Mouse (Mus musculus): ENCODE results near the gene Sigirr. TPM values are rescaled to one million over a fixed set of nuclear protein-coding genes. Genes with fewer than 3 reads are reported as not detected.

Gene Sigirr
- polyA plus RNA-seq (2015; fragmentation: Nextera tagmentation; extraction: Ambion mirVana), result 18.0 and 20.1 TPM in 2 replicates

GRCm38 (mm10) chr7:141099911-141100691 is at the start of gene Sigirr:
Gene Sigirr (minus strand): TSS chr7:141100572.
- H3K36me3 ChIP-seq (replicated peaks; ENCODE audit: insufficient read depth, low read length), result no peaks in the 10 kb centered on the region
- peak; percentile 41 for ATAC-seq
- TF ChIP-seq EP300 (IDR thresholded peaks at IDR 0.05; ENCODE audit: low read depth) (no peak), CTCF (IDR thresholded peaks at IDR 0.05; ENCODE audit: low read depth) (no peak)
- H3K4me3 ChIP-seq (ENCODE audit: low read depth, low read length), result peak within 1 kb of the TSS; percentile 56
- DNase-seq, result peak; percentile 64
- peak within 1 kb of the TSS; percentile 87 for H3K4me2 ChIP-seq (ENCODE audit: low read depth, low read length)
- peaks cover 3% of the 10 kb centered on the region; the same call in 1 of the 2 replicates for H3K27me3 ChIP-seq (ENCODE audit: insufficient read depth, low read length)
- H3K27ac ChIP-seq (ENCODE audit: low read depth), result peak within 1 kb of the TSS; percentile 48; the same call in 1 of the 2 replicates
- H3K9me3 ChIP-seq (ENCODE audit: low read length), result no peaks in the 10 kb centered on the region
- peaks cover 40% of the 10 kb centered on the region for H3K4me1 ChIP-seq (ENCODE audit: insufficient read depth)
- WGBS (ENCODE audit: insufficient replicate concordance), result 2% methylated on average over 56 of the region's 56 CpGs
- H3K9ac ChIP-seq (replicated peaks), result peak within 1 kb of the TSS; percentile 58

GRCm38 (mm10) chr7:141148639-141149038 is 48.3 kb upstream of the Sigirr start:
- no peak overlapping the region for H3K4me3 ChIP-seq (ENCODE audit: low read depth, low read length)
- no peaks in the 10 kb centered on the region for H3K27me3 ChIP-seq (ENCODE audit: insufficient read depth, low read length)
- no peak for TF ChIP-seq CTCF (IDR thresholded peaks at IDR 0.05; ENCODE audit: low read depth)
- no peak for TF ChIP-seq EP300 (IDR thresholded peaks at IDR 0.05; ENCODE audit: low read depth)
- H3K4me1 ChIP-seq (ENCODE audit: insufficient read depth), result peaks cover 8% of the 10 kb centered on the region
- no peak for ATAC-seq
- H3K36me3 ChIP-seq (replicated peaks; ENCODE audit: insufficient read depth, low read length), result peaks cover 82% of the 10 kb centered on the region
- 75% methylated on average over 4 of the region's 4 CpGs for WGBS (ENCODE audit: insufficient replicate concordance)
- H3K4me2 ChIP-seq (ENCODE audit: low read depth, low read length), result no peak overlapping the region
- H3K9ac ChIP-seq (replicated peaks), result no peak overlapping the region
- H3K9me3 ChIP-seq (ENCODE audit: low read length), result no peaks in the 10 kb centered on the region
- DNase-seq, result no peak
- no peak overlapping the region for H3K27ac ChIP-seq (ENCODE audit: low read depth)

- Histone ChIP-seq H3K4me3 (ENCODE audit: low read depth, low read length) (no peak overlapping the region), H3K4me1 (ENCODE audit: insufficient read depth) (peaks cover 8% of the 10 kb centered on the region), H3K27ac (ENCODE audit: low read depth) (no peak overlapping the region), H3K36me3 (replicated peaks; ENCODE audit: insufficient read depth, low read length) (peaks cover 81% of the 10 kb centered on the region), H3K9ac (replicated peaks) (0 out of 2 replicates have a peak overlapping the region, but pooled peaks have one; percentile 13), H3K4me2 (ENCODE audit: low read depth, low read length) (peak overlapping the region; percentile 4; the same call in 1 of the 2 replicates), H3K9me3 (ENCODE audit: low read length) (no peaks in the 10 kb centered on the region), H3K27me3 (ENCODE audit: insufficient read depth, low read length) (no peaks in the 10 kb centered on the region)
- TF ChIP-seq EP300 (IDR thresholded peaks at IDR 0.05; ENCODE audit: low read depth) (no peak), CTCF (IDR thresholded peaks at IDR 0.05; ENCODE audit: low read depth) (no peak)
- 72% methylated on average over 6 of the region's 6 CpGs for WGBS (ENCODE audit: insufficient replicate concordance)
- ATAC-seq, result no peak
- no peak for DNase-seq
These were observed 46.7 kb upstream of the Sigirr start for GRCm38 (mm10) chr7:141147044-141147443.

GRCm38 (mm10) chr7:141146043-141146595 is 45.7 kb upstream of the Sigirr start:
- Histone ChIP-seq H3K9me3 (ENCODE audit: low read length) (no peaks in the 10 kb centered on the region), H3K4me2 (ENCODE audit: low read depth, low read length) (no peak overlapping the region), H3K27me3 (ENCODE audit: insufficient read depth, low read length) (no peaks in the 10 kb centered on the region), H3K4me1 (ENCODE audit: insufficient read depth) (peaks cover 9% of the 10 kb centered on the region), H3K27ac (ENCODE audit: low read depth) (peak overlapping the region; percentile 61), H3K4me3 (ENCODE audit: low read depth, low read length) (no peak overlapping the region), H3K36me3 (replicated peaks; ENCODE audit: insufficient read depth, low read length) (peaks cover 78% of the 10 kb centered on the region), H3K9ac (replicated peaks) (no peak overlapping the region)
- ATAC-seq (peak; percentile 89), DNase-seq (peak; percentile 59)
- 79% methylated on average over 12 of the region's 12 CpGs for WGBS (ENCODE audit: insufficient replicate concordance)
- no peak; the same call in 1 of the 2 replicates for TF ChIP-seq EP300 (IDR thresholded peaks at IDR 0.05; ENCODE audit: low read depth)
- TF ChIP-seq CTCF (IDR thresholded peaks at IDR 0.05; ENCODE audit: low read depth), result no peak

- H3K4me2 ChIP-seq (ENCODE audit: low read depth, low read length), result no peak overlapping the region
These were observed 45.0 kb upstream of the Sigirr start for GRCm38 (mm10) chr7:141145403-141145802.

GRCm38 (mm10) chr7:141144650-141145049 is 44.3 kb upstream of the Sigirr start:
- Histone ChIP-seq H3K9me3 (ENCODE audit: low read length) (no peaks in the 10 kb centered on the region), H3K27ac (ENCODE audit: low read depth) (peak overlapping the region; percentile 61; the same call in 1 of the 2 replicates), H3K9ac (replicated peaks) (no peak overlapping the region), H3K36me3 (replicated peaks; ENCODE audit: insufficient read depth, low read length) (peaks cover 75% of the 10 kb centered on the region), H3K4me2 (ENCODE audit: low read depth, low read length) (no peak overlapping the region), H3K4me1 (ENCODE audit: insufficient read depth) (peaks cover 13% of the 10 kb centered on the region), H3K27me3 (ENCODE audit: insufficient read depth, low read length) (no peaks in the 10 kb centered on the region), H3K4me3 (ENCODE audit: low read depth, low read length) (no peak overlapping the region)
- WGBS (ENCODE audit: insufficient replicate concordance), result 71% methylated on average over 3 of the region's 3 CpGs
- ATAC-seq (no peak), DNase-seq (no peak)
- TF ChIP-seq EP300 (IDR thresholded peaks at IDR 0.05; ENCODE audit: low read depth) (no peak), CTCF (IDR thresholded peaks at IDR 0.05; ENCODE audit: low read depth) (no peak)

More at GRCm38 (mm10) chr7:141145403-141145802, 45.0 kb upstream of the Sigirr start:
- H3K36me3 ChIP-seq (replicated peaks; ENCODE audit: insufficient read depth, low read length), result peaks cover 75% of the 10 kb centered on the region
- H3K9ac ChIP-seq (replicated peaks), result no peak overlapping the region
- no peak for ATAC-seq
- DNase-seq, result no peak
- TF ChIP-seq CTCF (IDR thresholded peaks at IDR 0.05; ENCODE audit: low read depth) (no peak), EP300 (IDR thresholded peaks at IDR 0.05; ENCODE audit: low read depth) (no peak)
- no peaks in the 10 kb centered on the region for H3K9me3 ChIP-seq (ENCODE audit: low read length)
- no peaks in the 10 kb centered on the region for H3K27me3 ChIP-seq (ENCODE audit: insufficient read depth, low read length)
- H3K27ac ChIP-seq (ENCODE audit: low read depth), result peak overlapping the region; percentile 61
- H3K4me3 ChIP-seq (ENCODE audit: low read depth, low read length), result no peak overlapping the region
- peaks cover 13% of the 10 kb centered on the region for H3K4me1 ChIP-seq (ENCODE audit: insufficient read depth)
- WGBS (ENCODE audit: insufficient replicate concordance), result 56% methylated on average over 1 of the region's 1 CpGs
